Mouse (Mus musculus): ENCODE results near the gene Agtrap.

DNA sequence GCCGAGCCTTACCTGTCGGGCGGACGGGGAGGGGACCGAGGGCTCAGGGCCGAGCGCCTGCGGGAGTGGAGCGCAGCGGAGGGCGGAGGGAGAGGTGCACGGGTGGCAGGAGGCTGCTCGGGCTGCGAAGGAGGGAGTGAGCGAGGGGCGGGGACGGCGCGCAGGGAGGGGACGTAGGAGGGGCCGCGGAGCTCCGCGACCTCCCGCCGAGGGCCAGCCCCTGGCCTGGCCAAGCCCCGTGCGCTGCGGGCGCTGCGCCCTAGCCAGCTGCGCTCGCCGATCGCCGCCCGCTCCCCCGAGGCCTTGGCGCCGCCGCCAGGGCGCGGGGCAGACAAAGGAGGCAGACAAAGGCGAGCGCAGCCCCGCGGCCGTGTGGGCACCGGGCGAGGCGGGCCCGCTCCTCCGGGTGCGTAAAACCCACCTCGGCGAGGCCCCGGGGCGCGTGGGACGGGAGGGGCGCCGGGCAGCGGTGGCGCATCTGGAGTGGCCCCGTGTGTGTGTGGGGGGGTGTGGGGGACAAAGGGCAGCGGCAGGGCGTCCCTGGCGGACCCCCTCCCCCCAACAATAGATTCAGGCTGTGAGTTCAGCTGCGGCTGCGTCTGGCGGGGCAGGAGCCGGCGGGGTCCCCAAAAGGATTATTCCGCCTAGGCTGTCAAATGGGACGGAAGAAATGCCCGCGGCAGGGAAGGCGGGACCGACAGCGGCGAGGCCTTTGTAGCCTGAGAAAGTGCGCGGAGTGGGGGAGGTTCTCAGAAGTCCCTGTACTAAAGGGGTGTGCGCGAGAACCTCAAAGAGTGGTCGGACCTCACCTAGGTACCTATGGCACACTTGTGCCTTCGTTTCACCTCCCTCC lies 43.0 kb upstream of the Agtrap start, which contains the start of gene Draxin:
- no peak for TF ChIP-seq CTCF (conservative IDR thresholded peaks at IDR 0.05; ENCODE audit: insufficient read depth, insufficient read length, low read depth, low read length)
- TF ChIP-seq POLR2A (IDR thresholded peaks at IDR 0.05; ENCODE audit: low read depth, low read length), result no peak
